Mouse (Mus musculus) intestine, embryonic 16.5 days (tissue): ENCODE results near the gene Ift74. TPM values are rescaled to one million over a fixed set of nuclear protein-coding genes. Genes with fewer than 3 reads are reported as not detected.
"Not testable (repeated sequence)": the region's sequence is repeated elsewhere in the genome, so short reads cannot be mapped to it uniquely, and the experiment has no call there.

Experiments
- ATAC-seq: fragments of 200-750 bp; cut with Nextera tagmentation; 2 replicates; pipeline ENCODE4 v1.8.0; 2017; ENCODE audit warnings: moderate TSS enrichment, moderate library complexity
- H3K27ac ChIP-seq: fragments of 300-500 bp; sonication (generic); 2 replicates; pipeline ENCODE4 v1.5.1; 2014; ENCODE audit warnings: mild to moderate bottlenecking, low read length
- H3K27me3 ChIP-seq: fragments of 300-500 bp; sonication (generic); replicated peaks from 2 replicates; pipeline ENCODE4 v1.6.1; 2014; ENCODE audit warnings: low read length, control low read depth, mixed read lengths; ENCODE audit not compliant: control insufficient read depth, insufficient read depth
- H3K36me3 ChIP-seq: fragments of 300-500 bp; sonication (generic); 2 replicates; pipeline ENCODE4 v1.6.1; 2014; ENCODE audit warnings: low read length, control low read depth; ENCODE audit not compliant: control insufficient read depth, insufficient read depth
- H3K4me1 ChIP-seq: fragments of 300-500 bp; sonication (generic); 2 replicates; pipeline ENCODE4 v1.6.1; 2014; ENCODE audit warnings: low read length, control low read depth, mixed read lengths; ENCODE audit not compliant: control insufficient read depth, insufficient read depth
- H3K4me2 ChIP-seq: fragments of 300-500 bp; sonication (generic); 2 replicates; pipeline ENCODE4 v1.6.1; 2014; ENCODE audit warnings: low read depth, low read length, control low read depth
- H3K4me3 ChIP-seq: fragments of 300-500 bp; sonication (generic); 2 replicates; pipeline ENCODE4 v1.5.1; 2014; ENCODE audit warnings: mild to moderate bottlenecking, low read length
- H3K9ac ChIP-seq: fragments of 300-500 bp; sonication (generic); 2 replicates; pipeline ENCODE4 v1.6.1; 2014; ENCODE audit warnings: low read depth, low read length
- H3K9me3 ChIP-seq: fragments of 300-500 bp; sonication (generic); 2 replicates; pipeline ENCODE4 v1.6.1; 2016; ENCODE audit warnings: low read length, control low read depth; ENCODE audit not compliant: control insufficient read depth
- WGBS: fragments of 180-500 bp; shearing (Covaris S2); extraction: QIAGEN DNeasy Blood & Tissue Kit; methylation state at CpG from one replicate; pipeline ENCODE4 v1.1.7; 2014; 5-methylcytosine and 5-hydroxymethylcytosine counted together
- polyA plus RNA-seq: library from polyadenylated mRNA; unstranded; fragments of >200 nt; fragmentation: Nextera tagmentation; extraction: Ambion mirVana; gene quantifications from 2 replicates; pipeline ENCODE4 v1.2.1, GENCODE M21; 2015

Gene Ift74
- polyA plus RNA-seq, 1 experiment from 2014 or later: 13.3 TPM

DNA sequence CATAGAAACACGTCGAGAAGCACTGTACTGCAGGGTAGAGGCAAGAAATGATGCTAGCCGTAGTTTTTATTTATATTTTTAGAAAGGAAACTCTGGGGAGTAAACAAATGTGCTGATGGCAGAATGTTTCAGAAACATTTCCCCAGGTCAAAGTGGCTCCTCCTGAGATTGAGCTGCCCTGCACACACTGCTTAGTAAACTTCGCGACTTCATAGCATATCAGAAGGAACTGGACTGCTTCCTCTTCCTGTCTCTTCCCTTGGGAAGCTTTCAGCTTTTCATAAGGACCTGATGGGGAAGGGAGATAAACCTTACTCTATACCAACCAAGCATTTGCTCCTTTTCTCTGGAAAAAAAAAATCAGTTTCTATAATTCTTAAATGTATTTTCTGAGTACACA, 69.0 kb downstream of the Ift74 start:
- Histone ChIP-seq H3K27ac (no peak overlapping the region), H3K4me3 (no peak overlapping the region), H3K9me3 (no peaks in the 10 kb centered on the region), H3K27me3 (no peaks in the 10 kb centered on the region), H3K4me2 (no peak overlapping the region), H3K9ac (no peak overlapping the region), H3K4me1 (no peaks in the 10 kb centered on the region), H3K36me3 (0 out of 2 replicates have a peak, but pooled peaks cover under 1% of the 10 kb centered on the region)
- ATAC-seq: no peak
- 81% methylated on average over 5 of the region's 5 CpGs for WGBS

DNA sequence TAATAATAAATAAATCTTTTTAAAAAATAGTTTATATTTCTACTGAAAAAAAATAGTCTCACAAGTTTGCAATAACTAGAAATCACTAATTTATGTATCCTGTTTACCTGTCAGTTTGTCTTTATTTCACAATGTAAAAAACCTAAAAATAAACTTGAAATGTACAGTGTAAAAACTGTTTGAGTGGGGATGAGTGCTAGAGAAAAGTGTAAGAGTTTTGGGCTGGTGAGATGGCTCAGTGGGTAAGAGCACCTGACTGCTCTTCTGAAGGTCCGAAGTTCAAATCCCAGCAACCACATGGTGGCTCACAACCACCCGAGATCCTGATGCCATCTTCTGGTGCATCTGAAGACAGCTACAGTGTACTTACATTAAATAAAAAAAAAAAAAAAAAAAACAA, 75.5 kb downstream of the Ift74 start:
- H3K27me3 ChIP-seq, H3K9ac ChIP-seq, H3K4me1 ChIP-seq, H3K4me3 ChIP-seq, H3K4me2 ChIP-seq, H3K27ac ChIP-seq, H3K36me3 ChIP-seq, ATAC-seq, H3K9me3 ChIP-seq: not testable (repeated sequence)
- 68% methylated on average over 2 of the region's 2 CpGs for WGBS

DNA sequence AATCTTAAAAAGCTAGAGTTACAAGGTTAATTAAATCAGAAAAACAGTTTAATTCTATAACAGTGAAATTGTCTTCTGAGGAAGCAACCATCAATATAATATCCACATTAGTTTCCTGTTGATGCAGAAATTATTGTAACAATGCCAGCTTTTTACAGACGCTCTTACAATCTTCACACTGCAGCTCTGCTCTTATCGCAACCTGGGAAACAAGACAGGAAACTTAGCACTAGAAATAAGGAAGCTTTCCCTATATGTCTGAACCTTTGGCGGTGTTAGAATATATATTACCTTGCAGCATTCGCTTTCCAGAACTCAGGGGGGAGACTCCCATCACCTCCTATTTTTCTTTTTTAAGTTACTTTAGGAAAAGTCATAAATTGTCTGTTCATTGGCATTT, 76.8 kb downstream of the Ift74 start:
- H3K4me2 ChIP-seq: no peak overlapping the region
- H3K9me3 ChIP-seq: no peaks in the 10 kb centered on the region
- WGBS: 81% methylated on average over 4 of the region's 4 CpGs
- H3K27me3 ChIP-seq: no peaks in the 10 kb centered on the region
- H3K4me3 ChIP-seq: no peak overlapping the region
- no peaks in the 10 kb centered on the region for H3K4me1 ChIP-seq
- no peak overlapping the region for H3K9ac ChIP-seq
- H3K36me3 ChIP-seq: 0 out of 2 replicates have a peak, but pooled peaks cover 2% of the 10 kb centered on the region
- no peak overlapping the region for H3K27ac ChIP-seq
- ATAC-seq: no peak

DNA sequence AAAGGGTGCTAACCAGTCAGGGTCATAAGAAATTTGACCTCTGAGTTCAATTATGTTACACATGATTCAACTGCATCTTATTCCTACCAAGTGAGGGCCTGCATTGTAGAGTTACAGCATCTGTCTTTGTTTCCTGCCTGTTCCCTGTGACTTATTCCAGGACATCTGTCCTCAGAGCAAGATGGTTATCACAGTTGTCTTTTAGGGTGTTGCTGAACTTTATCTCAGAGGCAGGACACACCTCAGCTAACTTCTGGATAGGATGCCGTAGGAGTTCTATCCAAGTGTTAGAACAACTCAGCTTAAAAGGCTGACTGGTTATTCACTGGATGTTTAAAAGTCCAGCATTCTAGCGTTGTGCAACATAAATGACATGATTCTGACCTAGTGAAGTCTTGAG, 77.9 kb downstream of the Ift74 start:
- no peak overlapping the region for H3K4me3 ChIP-seq
- no peak overlapping the region for H3K27ac ChIP-seq
- H3K4me1 ChIP-seq: no peaks in the 10 kb centered on the region
- 79% methylated on average over 2 of the region's 2 CpGs for WGBS
- no peak overlapping the region for H3K9ac ChIP-seq
- H3K36me3 ChIP-seq: 0 out of 2 replicates have a peak, but pooled peaks cover 2% of the 10 kb centered on the region
- no peaks in the 10 kb centered on the region for H3K27me3 ChIP-seq
- no peak for ATAC-seq
- no peak overlapping the region for H3K4me2 ChIP-seq
- H3K9me3 ChIP-seq: no peaks in the 10 kb centered on the region

DNA sequence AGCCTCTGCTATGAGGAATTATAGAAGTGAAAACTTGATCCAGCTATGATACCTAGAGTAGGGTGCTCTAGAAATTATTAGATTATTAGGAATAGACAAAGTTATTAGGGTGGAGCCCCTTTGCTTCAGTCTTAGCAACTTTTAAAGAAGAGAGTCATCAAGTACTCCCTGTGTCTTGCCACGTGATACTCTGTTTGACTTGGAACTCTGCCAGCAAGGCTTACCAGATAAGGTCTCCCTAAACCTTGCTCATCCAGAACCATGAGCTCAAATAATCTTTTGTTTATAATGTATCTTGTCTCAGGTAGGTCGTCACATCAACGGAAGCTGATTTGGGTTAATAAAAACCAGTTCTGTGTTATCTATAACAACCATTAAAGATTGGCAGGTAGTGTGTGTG, 82.1 kb downstream of the Ift74 start:
- Histone ChIP-seq H3K9me3 (no peaks in the 10 kb centered on the region), H3K27ac (no peak overlapping the region), H3K36me3 (no peaks in the 10 kb centered on the region), H3K4me1 (no peaks in the 10 kb centered on the region), H3K4me2 (no peak overlapping the region), H3K9ac (no peak overlapping the region), H3K4me3 (no peak overlapping the region), H3K27me3 (no peaks in the 10 kb centered on the region)
- ATAC-seq: no peak
- WGBS: 47% methylated on average over 3 of the region's 3 CpGs

DNA sequence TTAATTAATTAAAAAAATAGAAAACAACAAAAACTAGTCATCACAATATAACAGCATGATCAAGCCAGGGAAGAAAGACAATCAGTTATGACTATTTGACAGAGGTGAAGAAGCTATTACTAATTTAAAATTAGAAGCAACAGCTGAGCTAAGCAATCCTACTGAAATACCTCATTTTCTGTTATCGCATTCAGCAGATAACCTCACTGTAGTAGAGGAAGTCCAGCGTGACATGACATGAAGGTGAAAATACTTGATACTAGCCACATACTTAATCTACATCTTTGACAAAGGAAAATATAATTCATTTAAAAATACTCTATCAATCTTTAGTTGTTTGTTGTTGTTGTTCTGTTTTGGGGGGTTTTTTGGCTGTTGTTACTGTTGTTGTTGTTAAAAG, 96.7 kb downstream of the Ift74 start:
- ATAC-seq: no peak
- Histone ChIP-seq H3K9me3 (no peaks in the 10 kb centered on the region), H3K4me1 (no peaks in the 10 kb centered on the region), H3K27me3 (no peaks in the 10 kb centered on the region), H3K9ac (no peak overlapping the region), H3K4me2 (no peak overlapping the region), H3K4me3 (no peak overlapping the region), H3K27ac (no peak overlapping the region), H3K36me3 (no peaks in the 10 kb centered on the region)
- 84% methylated on average over 2 of the region's 2 CpGs for WGBS

DNA sequence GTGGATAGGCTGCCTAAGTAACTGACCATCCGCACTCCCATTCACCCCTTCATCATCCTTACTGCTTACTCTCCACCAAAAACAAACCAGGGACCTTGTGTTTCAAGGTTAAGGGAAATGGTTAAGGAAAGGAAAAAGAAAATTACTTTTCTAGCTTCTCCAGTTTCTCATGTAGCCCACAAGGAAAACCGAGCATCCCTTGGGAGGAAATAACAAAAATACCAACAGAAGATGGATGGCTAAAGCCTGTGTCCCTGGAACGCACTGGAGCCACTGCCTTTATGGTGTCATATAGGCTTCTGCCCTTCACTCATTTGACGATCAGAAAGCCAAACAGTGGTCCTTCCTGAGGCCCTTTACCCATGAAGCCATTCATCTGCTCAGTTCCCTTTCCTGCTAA, 97.1 kb downstream of the Ift74 start:
- Histone ChIP-seq H3K4me2 (no peak overlapping the region), H3K9me3 (no peaks in the 10 kb centered on the region), H3K4me3 (no peak overlapping the region), H3K27me3 (no peaks in the 10 kb centered on the region), H3K4me1 (no peaks in the 10 kb centered on the region), H3K9ac (no peak overlapping the region), H3K27ac (no peak overlapping the region), H3K36me3 (no peaks in the 10 kb centered on the region)
- WGBS: 66% methylated on average over 4 of the region's 4 CpGs
- ATAC-seq: no peak

DNA sequence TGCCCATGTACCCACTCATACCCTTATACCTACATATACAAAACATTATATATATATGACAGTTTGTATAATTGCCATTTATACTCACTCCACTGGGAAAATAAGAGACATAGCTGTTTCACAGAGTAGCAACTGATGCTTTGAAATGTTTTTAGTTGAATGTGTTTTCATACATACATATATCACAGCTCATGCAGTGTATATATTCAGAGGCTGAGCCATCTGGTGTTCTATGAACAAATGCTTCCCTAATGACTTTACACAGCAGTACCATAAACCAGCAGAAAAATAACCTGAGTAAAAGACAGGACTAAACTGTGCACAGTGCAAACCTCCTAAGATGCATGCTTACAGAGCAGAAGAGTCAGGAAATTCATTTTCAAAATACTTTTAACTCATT, 99.5 kb downstream of the Ift74 start:
- H3K27ac ChIP-seq: no peak overlapping the region
- H3K4me2 ChIP-seq: no peak overlapping the region
- no peaks in the 10 kb centered on the region for H3K9me3 ChIP-seq
- no peaks in the 10 kb centered on the region for H3K27me3 ChIP-seq
- H3K4me3 ChIP-seq: no peak overlapping the region
- H3K36me3 ChIP-seq: no peaks in the 10 kb centered on the region
- H3K4me1 ChIP-seq: no peaks in the 10 kb centered on the region
- no peak overlapping the region for H3K9ac ChIP-seq
- no peak for ATAC-seq

DNA sequence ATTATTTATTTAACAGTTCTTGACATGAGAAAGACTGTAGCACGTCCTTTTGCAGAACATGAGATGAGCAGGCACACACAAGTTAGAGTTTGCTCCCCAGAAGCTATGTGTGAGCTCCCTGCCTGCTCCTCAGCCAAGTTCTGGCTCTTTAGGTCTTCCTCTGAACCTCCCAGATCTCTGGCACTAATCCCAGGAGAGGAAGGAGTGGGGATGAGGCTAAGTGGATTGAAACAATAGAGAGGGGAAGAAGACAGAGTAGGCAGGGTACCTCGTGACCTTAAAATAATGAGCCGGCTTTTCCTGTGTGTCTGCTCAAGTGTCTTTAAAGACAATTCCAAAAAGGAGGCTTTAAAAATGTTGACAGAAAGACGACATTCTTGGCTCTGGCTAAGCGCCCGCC, 100.9 kb downstream of the Ift74 start:
- 49% methylated on average over 6 of the region's 6 CpGs for WGBS

DNA sequence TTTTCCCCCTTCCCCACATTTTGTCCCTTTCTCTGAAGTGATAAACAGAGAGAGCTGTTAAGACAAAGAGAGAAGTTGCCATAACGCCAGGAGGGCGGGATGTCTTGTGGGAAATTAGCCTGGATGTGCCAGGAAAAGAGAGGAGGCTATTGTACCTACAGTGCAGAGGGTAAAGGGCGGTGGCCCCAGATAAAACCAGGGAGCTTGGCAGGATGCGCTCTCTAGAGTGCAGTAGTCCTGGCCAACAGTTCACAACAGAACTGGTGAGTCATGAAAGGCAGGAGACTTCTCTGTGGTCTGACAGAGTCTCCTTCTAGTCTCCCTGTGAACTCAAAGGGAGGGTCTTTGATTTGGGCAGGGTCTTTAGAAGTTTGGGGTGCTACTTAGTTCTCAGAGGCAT, 111.5 kb downstream of the Ift74 start:
- no peaks in the 10 kb centered on the region for H3K4me1 ChIP-seq
- no peaks in the 10 kb centered on the region for H3K9me3 ChIP-seq
- H3K36me3 ChIP-seq: no peaks in the 10 kb centered on the region
- no peak overlapping the region for H3K9ac ChIP-seq
- H3K27ac ChIP-seq: no peak overlapping the region
- H3K27me3 ChIP-seq: no peaks in the 10 kb centered on the region
- H3K4me3 ChIP-seq: no peak overlapping the region
- 66% methylated on average over 4 of the region's 4 CpGs for WGBS
- H3K4me2 ChIP-seq: no peak overlapping the region
- peak; percentile 71; the same call in 1 of the 2 replicates for ATAC-seq

More for the DNA sequence above, 100.9 kb downstream of the Ift74 start:
- H3K9ac ChIP-seq: no peak overlapping the region
- no peak overlapping the region for H3K4me3 ChIP-seq
- H3K4me2 ChIP-seq: no peak overlapping the region
- no peaks in the 10 kb centered on the region for H3K4me1 ChIP-seq
- no peak; the same call in 1 of the 2 replicates for ATAC-seq
- no peaks in the 10 kb centered on the region for H3K9me3 ChIP-seq
- no peaks in the 10 kb centered on the region for H3K36me3 ChIP-seq
- H3K27me3 ChIP-seq: no peaks in the 10 kb centered on the region
- no peak overlapping the region for H3K27ac ChIP-seq
